Mouse (Mus musculus) megakaryocyte, embryonic 14.5 days (primary cell): ENCODE results near the gene Cct6b.
"Not testable (repeated sequence)": the region's sequence is repeated elsewhere in the genome, so short reads cannot be mapped to it uniquely, and the experiment has no call there.

Experiments
- FLI1 ChIP-seq: IDR thresholded peaks from 2 replicates; pipeline ENCODE4 v1.6.1; 2012; ENCODE audit warnings: low read length, inconsistent platforms, mixed read lengths
- GATA1 ChIP-seq: IDR thresholded peaks from 3 replicates; pipeline ENCODE4 v1.6.1; 2012; ENCODE audit warnings: mixed read lengths, low read length, inconsistent platforms, borderline replicate concordance

DNA sequence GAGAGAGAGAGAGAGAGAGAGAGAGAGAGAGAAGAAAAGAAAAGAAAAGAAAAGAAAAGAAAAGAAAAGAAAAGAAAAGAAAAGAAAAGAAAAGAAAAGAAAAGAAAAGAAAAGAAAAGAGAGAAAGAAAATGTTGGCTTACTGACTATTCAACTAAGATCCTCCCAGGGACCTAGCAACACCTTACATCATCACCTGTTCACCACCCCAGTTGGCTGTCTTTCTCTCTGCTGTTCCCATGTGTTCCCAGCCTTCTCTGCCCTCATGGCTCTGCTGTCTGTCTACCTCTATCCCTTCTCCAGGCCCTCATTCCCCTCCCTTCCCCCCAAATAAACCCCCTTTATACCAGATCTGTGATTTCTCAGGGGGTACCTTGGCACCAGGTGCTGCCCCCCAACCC lies 69.2 kb downstream of the Cct6b start:
- not testable (repeated sequence) for TF ChIP-seq GATA1, FLI1
